In genomic region chr6:37351731-37352380, GRCm38 (mm10) we compare ENCODE assay signal across 9 mouse cellular contexts. TPM values are rescaled to one million over a fixed set of nuclear protein-coding genes. Genes with fewer than 3 reads are reported as not detected.
DNase-seq lines count a peak whose midpoint lies in the region; ATAC-seq lines count a peak whose summit lies in the region.
"Had no signal": no experiment of that assay in that cellular context is flagged by ENCODE, and none has a peak within 500 bp of the region (broad histone marks: within the 10 kb centered on the region; RNA-seq: fewer than 3 reads in every experiment).

No protein-coding gene starts in this region.

- 29% methylated on average over 10 of the region's 10 CpGs for WGBS in intestine, embryonic 14.5 days
- 25% methylated on average over 10 of the region's 10 CpGs for WGBS in midbrain, embryonic 15.5 days

- peak; percentile 52 for DNase-seq in ovary, postnatal 14 days (ENCODE audit: low spot score)
- no peak for DNase-seq in ovary, postnatal 10 days (ENCODE audit: low spot score)
- DNase-seq in cerebellum, adult 9-10 months, result peak; percentile 65
- DNase-seq in frontal cortex, postnatal 25 days (ENCODE audit: low spot score in 2 of 2), result peak; percentile 38 to 57
- DNase-seq in intestine, embryonic 14.5 days (ENCODE audit: low spot score), result peak; percentile 82
- DNase-seq in left cerebral cortex, postnatal 36 days (ENCODE audit: low spot score in 2 of 2), result peak; percentile 50 to 53
- DNase-seq in thymus, postnatal 25 days, result peak; percentile 12

- no peak for ATAC-seq in intestine, embryonic 14.5 days (replicated peaks; ENCODE audit: low FRiP score, low TSS enrichment, low read depth)
- ATAC-seq in midbrain, embryonic 15.5 days (replicated peaks), result peak; percentile 76

- H3K4me2 ChIP-seq in intestine, embryonic 14.5 days (ENCODE audit: low read length), result no peak overlapping the region
- no peak overlapping the region for H3K4me2 ChIP-seq in midbrain, embryonic 15.5 days
- H3K4me2 ChIP-seq: liver, embryonic 15.5 days had no signal

- peaks cover 4% of the 10 kb centered on the region; the same call in 1 of the 2 replicates for H3K4me1 ChIP-seq in intestine, embryonic 14.5 days (replicated peaks; ENCODE audit: control insufficient read depth, insufficient read depth, low read length)
- H3K4me1 ChIP-seq in midbrain, embryonic 15.5 days, result peaks cover 3% of the 10 kb centered on the region; the same call in 1 of the 2 replicates

- H3K27me3 ChIP-seq in intestine, embryonic 14.5 days (replicated peaks; ENCODE audit: control insufficient read depth, insufficient read depth, low read length), result no peaks in the 10 kb centered on the region
- H3K27me3 ChIP-seq in midbrain, embryonic 15.5 days (replicated peaks), result no peaks in the 10 kb centered on the region
- H3K27me3 ChIP-seq: liver, embryonic 15.5 days had no signal

- no peak overlapping the region for H3K27ac ChIP-seq in intestine, embryonic 14.5 days (ENCODE audit: low read depth)
- H3K27ac ChIP-seq in midbrain, embryonic 15.5 days, result no peak overlapping the region
- H3K27ac ChIP-seq: liver, embryonic 15.5 days had no signal

- no peak overlapping the region for H3K4me3 ChIP-seq in intestine, embryonic 14.5 days (ENCODE audit: low read depth, low read length)
- no peak overlapping the region for H3K4me3 ChIP-seq in midbrain, embryonic 15.5 days
- H3K4me3 ChIP-seq: liver, embryonic 15.5 days had no signal

- no peaks in the 10 kb centered on the region for H3K9me3 ChIP-seq in intestine, embryonic 14.5 days (ENCODE audit: control insufficient read depth, low read length)
- no peaks in the 10 kb centered on the region for H3K9me3 ChIP-seq in midbrain, embryonic 15.5 days
- H3K9me3 ChIP-seq: liver, embryonic 15.5 days had no signal

- H3K36me3 ChIP-seq in intestine, embryonic 14.5 days (ENCODE audit: control insufficient read depth, insufficient read depth, low read length), result peaks cover 54% of the 10 kb centered on the region
- H3K36me3 ChIP-seq in midbrain, embryonic 15.5 days (replicated peaks), result no peaks in the 10 kb centered on the region

- intact Hi-C loops in left cerebral cortex, postnatal 36 days (cut with DNase I), result loop anchor here (1.0 to 5.0 kb wide), 3 partner anchors 55 to 298 kb away; no protein-coding TSS in a partner anchor

- H3K9ac ChIP-seq in intestine, embryonic 14.5 days (ENCODE audit: low read length), result no peak overlapping the region
- H3K9ac ChIP-seq in midbrain, embryonic 15.5 days, result no peak overlapping the region
- H3K9ac ChIP-seq: liver, embryonic 15.5 days had no signal

RNA-seq across cellular contexts. Expression of gene Dgki, which starts 51.9 kb away (rescaled TPM):
- 0.92 and 1.3 TPM in 2 replicates for polyA plus RNA-seq in intestine, embryonic 14.5 days (2014; fragmentation: Nextera tagmentation; extraction: Ambion mirVana)
- total RNA-seq in left cerebral cortex, postnatal 36 days (2021), result 10 to 100 TPM; 80.5 to 92.6 TPM
- polyA plus RNA-seq in midbrain, embryonic 15.5 days (2015; fragmentation: Nextera tagmentation; extraction: Ambion mirVana), result 6.9 and 8.9 TPM in 2 replicates
